Mouse (Mus musculus) MN1 (cell line): ENCODE measurements at regions not wholly inside any gene's neighbourhood (a gene's known extent, or its start where the extent isn't known, plus 50 kb on each side); places are given as distances from the start of the nearest gene placed in this dataset.

Experiments used
- DNase-seq: peaks from one replicate; pipeline ENCODE4 v3.0.0-alpha.2; 2016; ENCODE audit warnings: low spot score

GRCm38 (mm10) chr3:137100627-137101404 lies 240.1 kb upstream of the Emcn start:
- DNase-seq = no peak

DNA sequence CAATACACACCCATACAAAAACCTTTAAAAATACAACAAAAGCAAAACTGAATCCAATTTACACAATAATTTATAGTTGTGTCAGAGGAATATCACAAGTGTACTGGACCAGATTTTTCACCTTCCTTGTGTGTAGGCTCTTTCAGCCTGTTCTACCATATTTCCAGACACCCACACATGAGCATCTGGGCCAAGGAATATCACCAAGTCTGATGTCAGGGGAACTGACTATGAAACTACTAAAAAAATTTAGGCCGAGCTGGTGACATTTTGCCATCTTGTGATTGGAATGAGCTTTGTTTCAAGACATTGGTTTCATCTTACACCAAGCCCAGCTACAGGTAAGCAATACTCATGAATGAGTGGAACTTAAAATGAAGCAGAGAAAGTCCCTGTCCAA lies 234.9 kb upstream of the Emcn start:
- no peak for DNase-seq

DNA sequence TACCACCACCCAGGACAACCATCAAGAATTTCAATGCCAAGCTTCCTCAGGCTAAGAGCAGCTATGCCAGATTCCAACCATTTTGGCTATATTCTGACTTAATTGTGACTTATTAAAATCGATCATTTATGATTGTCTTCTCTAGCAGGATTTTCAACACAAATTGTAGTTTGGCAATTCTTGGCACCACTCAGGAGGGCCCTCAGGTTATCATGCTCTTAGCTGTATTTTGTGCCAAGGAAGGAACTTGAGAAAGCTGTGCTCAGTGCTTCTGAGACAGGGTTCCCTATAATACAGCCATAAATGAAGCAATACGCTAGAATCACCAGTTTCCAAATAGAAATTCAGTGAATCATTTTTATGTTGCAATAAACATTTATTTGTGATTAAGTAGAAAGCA lies 232.7 kb upstream of the Emcn start:
- DNase-seq = no peak

GRCm38 (mm10) chr3:137109786-137110185 lies 231.1 kb upstream of the Emcn start:
- no peak for DNase-seq

DNA sequence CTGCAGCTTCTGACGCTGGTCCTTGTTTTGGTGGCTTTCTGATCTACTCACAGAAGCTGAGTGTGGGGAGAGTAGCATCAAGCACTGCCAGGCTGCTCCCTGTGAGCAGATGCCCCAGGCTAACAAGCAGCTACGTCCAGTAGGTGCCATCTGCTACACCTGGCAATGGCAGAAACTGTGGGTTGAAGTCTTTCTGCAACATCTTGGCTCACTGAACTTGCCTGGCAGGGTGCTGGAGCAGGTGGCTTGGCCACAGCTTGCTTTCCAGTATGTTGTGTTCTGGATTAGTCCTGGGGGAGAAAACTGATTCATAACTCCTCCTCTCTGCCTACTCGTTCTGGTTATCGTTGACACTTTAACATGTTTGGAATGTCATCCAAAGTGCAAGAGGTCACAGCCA lies 230.4 kb upstream of the Emcn start:
- no peak for DNase-seq

- no peak for DNase-seq
These were observed 210.9 kb upstream of the Emcn start for GRCm38 (mm10) chr3:137129967-137130366.

GRCm38 (mm10) chr3:137142041-137142440 lies 198.8 kb upstream of the Emcn start:
- DNase-seq = no peak

DNA sequence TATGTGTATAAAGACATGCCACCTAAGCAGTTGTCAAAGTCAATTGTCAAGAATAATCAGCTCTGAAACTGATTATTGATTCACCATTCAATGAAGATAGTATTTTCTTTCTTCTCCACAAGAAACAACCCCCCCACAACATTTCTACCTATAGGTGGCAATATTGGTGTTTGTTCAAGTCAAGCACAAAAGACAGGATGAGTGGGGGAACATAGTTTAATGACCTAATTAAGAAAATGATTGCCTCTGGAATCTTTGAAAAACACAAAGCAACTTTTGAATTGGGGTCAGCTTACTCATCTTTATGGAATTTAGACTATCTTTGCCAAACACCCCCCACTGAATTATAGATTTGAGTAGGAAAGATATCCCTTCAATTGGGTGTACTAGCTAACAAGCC lies 194.8 kb upstream of the Emcn start:
- no peak for DNase-seq

- DNase-seq = no peak
These were observed 193.5 kb upstream of the Emcn start for GRCm38 (mm10) chr3:137147405-137147804.

- peak; percentile 34 for DNase-seq
These were observed 190.4 kb upstream of the Emcn start for GRCm38 (mm10) chr3:137150414-137151010.

- no peak for DNase-seq
These were observed 189.4 kb upstream of the Emcn start for GRCm38 (mm10) chr3:137151431-137151830.

DNA sequence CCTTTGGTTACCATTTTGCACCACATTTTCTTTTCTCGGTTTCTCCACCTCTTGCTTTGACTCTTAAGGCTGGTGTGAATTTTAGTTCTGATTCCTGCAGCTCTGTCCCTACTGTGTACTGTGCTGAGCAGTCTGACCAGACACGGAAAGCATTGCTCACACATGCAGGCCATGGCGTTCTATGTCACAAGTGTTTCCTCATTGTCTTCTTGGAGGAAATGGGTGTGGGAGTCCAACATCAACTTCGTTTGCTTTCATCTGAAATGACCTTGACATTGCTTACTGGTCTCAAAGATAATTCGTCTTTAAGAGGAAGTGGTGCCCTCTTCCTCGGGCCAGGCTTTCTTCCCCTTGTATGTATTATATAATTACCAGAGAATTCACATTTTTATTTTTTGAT lies 187.6 kb upstream of the Emcn start:
- no peak for DNase-seq

GRCm38 (mm10) chr3:137154200-137155042 lies 186.4 kb upstream of the Emcn start:
- DNase-seq = no peak

DNA sequence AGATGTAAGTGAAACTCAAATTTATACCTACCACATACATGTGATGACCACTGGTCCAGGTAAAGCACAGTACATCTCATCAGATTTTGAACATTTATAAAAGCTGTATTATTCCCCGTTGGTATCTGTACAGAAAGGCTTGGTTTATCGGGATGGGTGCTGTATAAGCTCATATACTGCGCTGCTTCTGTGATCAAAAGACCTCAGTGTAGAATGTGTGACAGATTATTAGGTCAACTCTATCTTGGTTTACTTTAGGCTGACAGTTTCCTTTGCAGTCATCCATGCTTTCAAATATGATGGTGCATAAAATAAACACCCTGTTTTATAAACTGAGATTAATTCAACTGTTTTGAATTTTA lies 185.8 kb upstream of the Emcn start:
- DNase-seq = no peak

DNA sequence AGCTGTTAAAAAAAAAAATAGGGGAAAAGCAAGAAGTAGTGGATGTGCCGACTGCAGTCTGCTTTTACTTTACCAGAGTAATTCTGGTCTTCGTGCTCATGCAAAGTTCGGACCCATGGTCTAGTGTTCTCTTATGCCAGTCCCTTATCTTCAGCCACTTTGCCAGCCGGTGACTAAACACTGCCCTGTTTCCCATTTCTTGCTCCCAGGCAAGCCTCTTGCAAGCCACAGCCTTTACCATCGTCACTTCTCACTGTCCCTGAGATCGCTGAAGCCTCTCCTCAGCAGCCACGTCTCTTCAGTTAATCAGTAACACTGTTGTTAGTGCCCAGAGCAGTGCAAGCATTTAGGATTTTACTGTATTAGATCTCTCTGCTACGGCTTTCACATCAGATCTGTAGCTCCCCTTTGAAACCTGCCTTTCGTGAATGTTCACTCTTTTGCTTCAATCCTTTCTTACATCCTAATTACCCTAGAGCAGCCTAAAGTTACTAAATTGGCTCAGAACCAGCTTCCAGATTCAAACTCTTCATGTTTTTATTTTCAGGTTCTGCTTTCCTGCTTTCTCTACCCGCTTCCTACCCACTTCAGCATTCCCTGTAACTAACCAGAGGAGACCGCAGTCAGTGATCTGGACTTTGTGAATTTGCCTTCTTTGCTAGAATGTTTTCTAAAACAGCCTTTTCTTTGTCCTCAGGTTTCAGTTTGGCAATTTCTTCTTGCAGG lies 184.5 kb upstream of the Emcn start:
- DNase-seq = no peak

- no peak for DNase-seq
These were observed 151.8 kb upstream of the Emcn start for GRCm38 (mm10) chr3:137189035-137189434.

GRCm38 (mm10) chr3:137190489-137190888 lies 150.4 kb upstream of the Emcn start:
- DNase-seq = no peak

- DNase-seq = no peak
These were observed 149.9 kb upstream of the Emcn start for GRCm38 (mm10) chr3:137191009-137191408.

- DNase-seq = no peak
These were observed 147.0 kb upstream of the Emcn start for GRCm38 (mm10) chr3:137193873-137194272.

GRCm38 (mm10) chr3:137211667-137212066 lies 129.2 kb upstream of the Emcn start:
- DNase-seq = no peak

DNA sequence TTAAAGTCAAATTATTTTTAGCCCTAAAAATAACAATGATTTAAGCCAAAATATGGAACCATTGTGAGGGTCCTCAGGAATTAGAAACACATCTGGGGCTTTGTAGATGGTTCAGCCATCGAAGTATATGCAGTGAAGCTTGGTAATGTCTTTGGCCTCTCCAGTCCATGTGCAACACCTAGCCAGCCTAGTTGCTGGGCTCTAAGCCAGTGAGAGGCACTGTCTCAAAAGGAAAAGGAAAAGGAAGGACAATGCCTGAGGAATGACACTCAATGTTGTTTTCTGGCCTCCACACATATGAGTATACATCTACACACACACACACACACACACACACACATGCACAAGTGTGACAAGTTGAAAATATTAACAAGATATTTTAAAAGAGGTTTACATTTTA lies 124.8 kb upstream of the Emcn start:
- no peak for DNase-seq

DNA sequence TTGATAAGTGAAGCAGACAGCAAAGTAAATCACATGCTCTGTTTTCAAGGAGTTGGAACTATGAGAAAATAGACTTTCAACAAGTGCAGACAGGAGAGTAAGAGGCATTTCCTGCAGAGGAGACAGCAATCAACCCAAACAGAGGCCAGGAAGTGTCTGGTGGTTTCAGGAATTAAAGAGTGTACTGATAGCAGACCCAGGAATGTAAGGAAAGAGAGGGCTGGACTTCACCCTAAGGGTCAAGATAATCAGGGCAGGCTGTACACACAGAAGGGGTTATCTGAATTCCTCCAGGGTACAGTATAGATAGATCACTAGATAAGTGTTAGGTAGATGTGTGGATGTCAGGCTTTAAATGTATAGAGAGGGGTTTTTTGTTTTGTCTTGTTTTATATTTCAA lies 123.6 kb upstream of the Emcn start:
- DNase-seq = no peak
